Mouse (Mus musculus): ENCODE measurements around the gene Ovgp1. TPM values are rescaled to one million over a fixed set of nuclear protein-coding genes. Genes with fewer than 3 reads are reported as not detected.
A peak's percentile ranks its signal among the peaks of the same experiment; 100 is the strongest.

The Ovgp1 gene
- polyA plus RNA-seq, 1 experiment from 2014 or later = 4.8 TPM

DNA sequence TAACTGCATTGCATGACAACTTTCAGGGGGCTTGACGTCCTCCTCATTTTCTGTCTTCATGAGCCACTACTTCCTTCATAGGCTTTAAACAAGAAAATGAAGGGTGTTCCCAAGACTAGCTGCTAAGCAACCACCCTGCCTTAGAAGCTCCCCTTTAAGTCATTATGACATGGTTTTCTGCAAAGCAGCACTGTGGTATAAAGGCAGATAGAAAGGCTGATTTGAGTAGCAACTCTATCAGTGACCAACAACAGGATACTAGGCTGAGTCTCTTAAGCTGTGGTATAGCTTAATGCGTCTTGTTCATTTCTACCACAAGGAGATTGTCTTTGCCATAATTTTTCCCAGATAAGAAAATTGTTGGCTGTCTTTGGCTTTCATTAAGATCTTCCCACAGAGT lies 41.0 kb downstream of the Ovgp1 start, which contains the start of gene Pifo:
TSS of gene Pifo (minus strand) at position 101 of the 400 bp plus-strand sequence.
- DNase-seq = no peak
- no peak for ATAC-seq (ENCODE audit: low FRiP score, low TSS enrichment)
- Histone ChIP-seq H3K27me3 (ENCODE audit: control insufficient read depth, insufficient read depth, low read length) (no peaks in the 10 kb centered on the region), H3K27ac (replicated peaks; ENCODE audit: low read depth, low read length) (no peak within 1 kb of the TSS), H3K9ac (replicated peaks; ENCODE audit: low read length) (no peak within 1 kb of the TSS), H3K4me3 (replicated peaks; ENCODE audit: low read depth, low read length) (no peak within 1 kb of the TSS), H3K4me1 (ENCODE audit: control insufficient read depth, insufficient read depth, low read length) (no peaks in the 10 kb centered on the region), H3K4me2 (ENCODE audit: low read length) (no peak within 1 kb of the TSS), H3K36me3 (ENCODE audit: control insufficient read depth, insufficient read depth, low read length) (no peaks in the 10 kb centered on the region), H3K9me3 (ENCODE audit: control insufficient read depth, low read length) (no peaks in the 10 kb centered on the region)
- WGBS = 86% methylated on average over 2 of the region's 2 CpGs

DNA sequence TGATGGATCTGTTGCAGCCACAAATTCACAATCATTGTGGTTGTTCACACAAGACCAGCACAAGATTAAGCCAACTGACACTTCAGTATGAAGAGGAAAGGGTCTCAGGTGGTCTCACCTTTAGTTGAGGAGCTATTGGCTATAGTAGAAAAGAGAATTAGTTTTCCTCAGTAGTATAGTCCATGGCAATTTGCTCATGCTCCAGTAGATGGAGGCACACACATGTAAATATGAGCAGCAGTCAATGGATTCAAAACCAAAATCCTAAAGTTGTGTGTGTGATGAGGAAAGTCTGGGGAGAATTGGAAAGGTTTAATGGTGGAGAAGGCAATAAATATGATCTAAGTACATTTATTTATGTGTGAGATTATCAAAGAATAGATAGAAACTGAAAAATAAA lies 48.3 kb downstream of the Ovgp1 start:
- no peaks in the 10 kb centered on the region for H3K4me1 ChIP-seq (ENCODE audit: control insufficient read depth, insufficient read depth, low read length)
- no peaks in the 10 kb centered on the region for H3K9me3 ChIP-seq (ENCODE audit: control insufficient read depth, low read length)
- DNase-seq = peak; percentile 17
- no peak overlapping the region for H3K9ac ChIP-seq (replicated peaks; ENCODE audit: low read length)
- no peaks in the 10 kb centered on the region for H3K36me3 ChIP-seq (ENCODE audit: control insufficient read depth, insufficient read depth, low read length)
- H3K27ac ChIP-seq (replicated peaks; ENCODE audit: low read depth, low read length) = no peak overlapping the region
- no peaks in the 10 kb centered on the region for H3K27me3 ChIP-seq (ENCODE audit: control insufficient read depth, insufficient read depth, low read length)
- no peak overlapping the region for H3K4me3 ChIP-seq (replicated peaks; ENCODE audit: low read depth, low read length)
- H3K4me2 ChIP-seq (ENCODE audit: low read length) = no peak overlapping the region
- ATAC-seq (ENCODE audit: low FRiP score, low TSS enrichment) = no peak

DNA sequence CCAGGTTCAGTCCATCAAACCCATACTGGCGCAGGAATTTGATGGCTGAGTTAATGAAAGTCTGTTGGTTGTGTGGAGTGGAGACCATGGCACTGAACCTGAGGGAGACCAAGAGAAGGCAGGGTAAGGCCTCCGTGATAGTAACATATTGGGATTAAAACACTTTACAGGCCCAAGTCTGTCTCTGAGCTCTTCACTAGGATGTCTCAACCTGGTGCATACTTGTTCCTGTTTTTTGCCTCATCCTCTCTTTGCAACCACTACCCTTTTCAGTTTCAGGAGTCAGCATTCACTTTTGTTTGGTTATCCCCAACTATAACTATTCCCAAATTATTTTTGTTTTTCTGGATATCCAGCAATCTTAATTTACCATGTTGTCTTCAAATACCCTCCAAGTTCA lies 50.6 kb downstream of the Ovgp1 start:
- no peaks in the 10 kb centered on the region for H3K27me3 ChIP-seq (ENCODE audit: control insufficient read depth, insufficient read depth, low read length)
- no peaks in the 10 kb centered on the region for H3K9me3 ChIP-seq (ENCODE audit: control insufficient read depth, low read length)
- ATAC-seq (ENCODE audit: low FRiP score, low TSS enrichment) = no peak
- no peaks in the 10 kb centered on the region for H3K36me3 ChIP-seq (ENCODE audit: control insufficient read depth, insufficient read depth, low read length)
- H3K4me2 ChIP-seq (ENCODE audit: low read length) = no peak overlapping the region
- no peak for DNase-seq
- no peak overlapping the region for H3K27ac ChIP-seq (replicated peaks; ENCODE audit: low read depth, low read length)
- H3K4me1 ChIP-seq (ENCODE audit: control insufficient read depth, insufficient read depth, low read length) = no peaks in the 10 kb centered on the region
- WGBS = 88% methylated on average over 2 of the region's 2 CpGs
- no peak overlapping the region for H3K4me3 ChIP-seq (replicated peaks; ENCODE audit: low read depth, low read length)
- H3K9ac ChIP-seq (replicated peaks; ENCODE audit: low read length) = no peak overlapping the region

DNA sequence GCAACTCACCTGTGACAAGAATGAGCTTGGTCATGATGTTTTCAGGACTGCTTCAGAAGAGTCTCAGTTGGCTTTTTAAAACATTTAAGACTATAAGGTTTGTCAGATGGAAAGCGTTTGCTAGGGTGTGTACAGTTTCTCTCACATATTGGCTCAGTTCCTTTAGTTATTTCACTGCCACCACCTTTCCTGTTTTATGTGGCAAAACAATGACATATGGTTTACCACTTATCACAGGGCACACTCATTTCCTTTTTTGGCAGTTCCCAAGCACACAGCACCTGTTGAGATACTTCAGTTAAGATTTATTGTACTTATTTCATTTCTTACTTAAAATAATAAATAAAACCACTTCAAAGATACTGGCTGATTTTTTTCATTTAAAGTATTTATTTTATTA lies 59.3 kb downstream of the Ovgp1 start, which contains the start of gene Chil5:
TSS of gene Chil5 (minus strand) at position 34 of the 400 bp plus-strand sequence.
- Histone ChIP-seq H3K9me3 (ENCODE audit: control insufficient read depth, low read length) (no peaks in the 10 kb centered on the region), H3K9ac (replicated peaks; ENCODE audit: low read length) (no peak within 1 kb of the TSS), H3K4me1 (ENCODE audit: control insufficient read depth, insufficient read depth, low read length) (no peaks in the 10 kb centered on the region), H3K27me3 (ENCODE audit: control insufficient read depth, insufficient read depth, low read length) (no peaks in the 10 kb centered on the region), H3K4me3 (replicated peaks; ENCODE audit: low read depth, low read length) (no peak within 1 kb of the TSS), H3K4me2 (ENCODE audit: low read length) (no peak within 1 kb of the TSS), H3K27ac (replicated peaks; ENCODE audit: low read depth, low read length) (no peak within 1 kb of the TSS), H3K36me3 (ENCODE audit: control insufficient read depth, insufficient read depth, low read length) (no peaks in the 10 kb centered on the region)
- DNase-seq (no peak), ATAC-seq (ENCODE audit: low FRiP score, low TSS enrichment) (no peak)
- WGBS = 88% methylated on average over 1 of the region's 1 CpGs

Other genes starting within 250 kb of the Ovgp1 start
- gene Rap1a, start 172.4 kb upstream of the Ovgp1 start, polyA plus RNA-seq (2014; fragmentation: Nextera tagmentation; extraction: Ambion mirVana) = 59.9 and 79.4 TPM in 2 replicates
- gene Adora3, start 102.9 kb upstream of the Ovgp1 start, polyA plus RNA-seq (2014; fragmentation: Nextera tagmentation; extraction: Ambion mirVana) = not detected in 2 replicates
- not detected in 2 replicates for gene Tmigd3, start 102.8 kb upstream of the Ovgp1 start, polyA plus RNA-seq (2014; fragmentation: Nextera tagmentation; extraction: Ambion mirVana)
- gene I830077J02Rik, start 41.0 kb upstream of the Ovgp1 start, polyA plus RNA-seq (2014; fragmentation: Nextera tagmentation; extraction: Ambion mirVana) = 0.11 and 0.45 TPM in 2 replicates
- 86.4 and 94.8 TPM in 2 replicates for gene Wdr77, start 14.3 kb upstream of the Ovgp1 start, polyA plus RNA-seq (2014; fragmentation: Nextera tagmentation; extraction: Ambion mirVana)
- gene Atp5f1, start 13.6 kb upstream of the Ovgp1 start, polyA plus RNA-seq (2014; fragmentation: Nextera tagmentation; extraction: Ambion mirVana) = 564 and 595 TPM in 2 replicates
- 3.0 and 5.2 TPM in 2 replicates for gene Pifo, start 40.9 kb downstream of the Ovgp1 start, polyA plus RNA-seq (2014; fragmentation: Nextera tagmentation; extraction: Ambion mirVana)
- not detected in 2 replicates for gene Chil5, start 59.1 kb downstream of the Ovgp1 start, polyA plus RNA-seq (2014; fragmentation: Nextera tagmentation; extraction: Ambion mirVana)
- gene Chia1, start 139.5 kb downstream of the Ovgp1 start, polyA plus RNA-seq (2014; fragmentation: Nextera tagmentation; extraction: Ambion mirVana) = 0.25 and 0.76 TPM in 2 replicates
- gene Chil3, start 193.9 kb downstream of the Ovgp1 start, polyA plus RNA-seq (2014; fragmentation: Nextera tagmentation; extraction: Ambion mirVana) = not detected in 2 replicates
- not detected in 2 replicates for gene Chil4, start 245.8 kb downstream of the Ovgp1 start, polyA plus RNA-seq (2014; fragmentation: Nextera tagmentation; extraction: Ambion mirVana)